Mouse (Mus musculus) forelimb bud, embryonic 11.5 days (tissue): Measurements from ENCODE around the gene Gm2115.

Source experiments
- DNase-seq: peaks from one replicate; pipeline ENCODE4 v3.0.0-alpha.2; 2012; ENCODE audit warnings: low read depth, low spot score

The Gm2115 gene

GRCm38 (mm10) chr7:84586360-84587100 is 57.8 kb downstream of the Gm2115 start:
- DNase-seq, result no peak

GRCm38 (mm10) chr7:84587101-84587783 is 58.5 kb downstream of the Gm2115 start:
- DNase-seq, result no peak

- no peak for DNase-seq
Measured at GRCm38 (mm10) chr7:84590622-84591021, 61.9 kb downstream of the Gm2115 start.

- DNase-seq, result no peak
Measured at GRCm38 (mm10) chr7:84591347-84591746, 62.6 kb downstream of the Gm2115 start.

- peak; percentile 72 for DNase-seq
Measured at GRCm38 (mm10) chr7:84594087-84594916, 65.5 kb downstream of the Gm2115 start.

- no peak for DNase-seq
Measured at GRCm38 (mm10) chr7:84594917-84595303, 66.2 kb downstream of the Gm2115 start.

- DNase-seq, result no peak
Measured at GRCm38 (mm10) chr7:84596002-84596401, 67.2 kb downstream of the Gm2115 start.

GRCm38 (mm10) chr7:84596633-84597032 is 67.9 kb downstream of the Gm2115 start:
- no peak for DNase-seq

- no peak for DNase-seq
Measured at GRCm38 (mm10) chr7:84600631-84601030, 71.9 kb downstream of the Gm2115 start.

GRCm38 (mm10) chr7:84601331-84601730 is 72.6 kb downstream of the Gm2115 start:
- no peak for DNase-seq

- DNase-seq, result no peak
Measured at GRCm38 (mm10) chr7:84604501-84604900, 75.7 kb downstream of the Gm2115 start.

GRCm38 (mm10) chr7:84605033-84605687 is 76.4 kb downstream of the Gm2115 start:
- DNase-seq, result no peak

GRCm38 (mm10) chr7:84605704-84606292 is 77.0 kb downstream of the Gm2115 start:
- no peak for DNase-seq

GRCm38 (mm10) chr7:84606293-84606749 is 77.6 kb downstream of the Gm2115 start, which contains the start of gene Fah:
Gene Fah, minus strand, starts transcription at chr7:84606722.
- DNase-seq, result peak; percentile 33

- DNase-seq, result no peak
Measured at GRCm38 (mm10) chr7:84611609-84612008, 82.9 kb downstream of the Gm2115 start.

- DNase-seq, result no peak
Measured at GRCm38 (mm10) chr7:84612445-84612844, 83.7 kb downstream of the Gm2115 start.

GRCm38 (mm10) chr7:84618951-84619350 is 90.2 kb downstream of the Gm2115 start:
- DNase-seq, result no peak

GRCm38 (mm10) chr7:84620956-84621355 is 92.2 kb downstream of the Gm2115 start:
- no peak for DNase-seq

GRCm38 (mm10) chr7:84623718-84624117 is 95.0 kb downstream of the Gm2115 start:
- no peak for DNase-seq

- no peak for DNase-seq
Measured at GRCm38 (mm10) chr7:84631878-84632277, 103.1 kb downstream of the Gm2115 start.
